Mouse (Mus musculus) large intestine, adult 2 months (tissue): ENCODE data around the gene Hsf2bp. TPM values are rescaled to one million over a fixed set of nuclear protein-coding genes. Genes with fewer than 3 reads are reported as not detected.

ENCODE experiments used
- DNase-seq: peaks from one replicate; pipeline ENCODE4 v3.0.0-alpha.2; 2012; ENCODE audit warnings: low read depth, low spot score
- WGBS: fragments of 180-500 bp; shearing (Covaris S2); methylation state at CpG from one replicate; pipeline ENCODE4 v1.1.7; 2018; 5-methylcytosine and 5-hydroxymethylcytosine counted together
- polyA plus RNA-seq: library from polyadenylated mRNA; depleted of rRNA; stranded (reverse); fragments of >200 nt; gene quantifications from 2 replicates; pipeline ENCODE4 v1.2.3, GENCODE M21; 2012

Hsf2bp gene
- polyA plus RNA-seq, 1 experiment, result 0.68 TPM

DNA sequence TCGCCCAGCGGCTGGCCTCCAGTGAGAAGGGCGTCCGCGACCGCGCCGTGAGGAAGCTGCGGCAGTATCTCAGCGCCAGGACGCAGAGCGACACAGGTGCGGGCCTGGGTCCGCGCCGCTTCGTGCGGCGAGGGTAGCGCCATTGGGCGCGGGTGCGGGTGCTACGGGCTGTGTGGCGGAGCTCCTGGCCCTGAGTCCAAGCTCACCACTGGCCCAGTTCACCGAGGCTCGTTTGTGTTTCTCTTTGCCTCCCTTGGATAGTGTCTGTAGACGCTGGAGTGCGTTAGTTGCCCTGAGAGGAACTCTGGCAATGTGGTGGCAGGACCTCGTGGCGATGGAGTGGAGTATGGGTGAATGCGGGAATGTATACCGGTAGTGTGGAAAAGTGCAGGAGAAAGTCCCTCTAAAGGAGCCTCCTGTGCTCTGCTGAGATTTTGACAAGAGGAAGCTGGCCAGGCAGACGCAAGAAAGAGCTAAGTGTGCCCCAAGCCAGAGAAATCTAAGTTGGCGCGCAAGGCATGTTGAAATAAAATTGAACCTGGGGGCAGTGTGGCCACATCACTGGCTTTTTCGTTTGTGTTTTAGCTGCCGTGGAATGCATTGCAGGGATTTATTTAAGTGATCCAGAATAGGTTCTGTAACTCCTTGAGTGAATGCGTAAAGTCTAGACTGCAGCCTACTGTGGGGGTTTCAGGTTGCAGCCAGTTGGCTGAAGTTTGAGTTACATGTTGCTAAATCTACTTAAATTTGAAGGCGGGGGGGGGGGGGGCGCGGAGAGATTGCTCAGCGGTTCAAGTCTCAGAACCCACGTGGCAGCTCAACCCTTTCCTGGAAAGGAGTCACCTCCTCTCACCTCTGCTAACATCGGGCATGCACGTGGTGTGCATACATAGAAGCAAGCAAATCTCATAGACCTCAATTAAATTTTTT, 625 bp upstream of the Hsf2bp start:
- no peak for DNase-seq
- under 1% methylated on average over 46 of the region's 46 CpGs for WGBS

DNA sequence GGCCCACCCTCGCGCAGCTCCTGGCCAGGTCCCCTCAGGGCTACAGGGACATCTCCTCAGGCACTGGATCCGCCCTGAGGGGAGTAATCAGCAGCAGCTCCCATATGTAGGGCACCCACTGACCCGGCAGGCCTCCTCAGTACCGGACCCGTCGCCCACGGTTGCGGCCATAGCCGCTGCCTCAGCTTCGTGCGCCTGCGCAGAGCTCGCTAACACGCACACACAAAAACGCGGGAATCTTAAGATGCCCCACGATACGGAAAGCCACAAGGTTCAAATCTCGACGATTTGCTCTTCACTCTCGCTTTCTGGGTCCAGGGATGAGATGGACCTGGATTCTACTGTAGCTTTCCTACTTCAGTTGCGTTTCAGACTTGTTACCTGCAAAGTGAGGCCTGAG, 1.8 kb downstream of the Hsf2bp start:
- DNase-seq, result no peak
- 92% methylated on average over 23 of the region's 23 CpGs for WGBS

DNA sequence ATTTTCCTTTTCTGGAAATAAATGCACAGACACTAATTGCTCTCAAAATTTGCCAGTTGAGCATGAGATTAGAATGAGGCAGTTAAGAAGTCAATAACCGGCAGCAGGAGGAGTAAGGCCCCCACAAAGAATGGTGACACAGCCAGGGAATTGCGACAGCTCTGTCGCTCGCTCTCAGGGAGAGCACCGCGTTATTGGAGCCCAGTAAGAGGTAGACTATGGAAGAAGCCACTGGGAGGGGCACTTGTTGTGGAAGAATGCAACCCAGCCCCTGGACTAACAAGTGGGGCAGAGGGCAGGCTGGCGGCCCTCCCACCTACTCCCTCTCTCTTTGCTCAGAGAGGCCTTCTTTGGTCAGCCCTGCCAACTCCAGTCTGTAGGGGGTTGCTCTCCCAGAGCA, 4.5 kb downstream of the Hsf2bp start:
- DNase-seq, result no peak
- WGBS, result 58% methylated on average over 7 of the region's 7 CpGs

DNA sequence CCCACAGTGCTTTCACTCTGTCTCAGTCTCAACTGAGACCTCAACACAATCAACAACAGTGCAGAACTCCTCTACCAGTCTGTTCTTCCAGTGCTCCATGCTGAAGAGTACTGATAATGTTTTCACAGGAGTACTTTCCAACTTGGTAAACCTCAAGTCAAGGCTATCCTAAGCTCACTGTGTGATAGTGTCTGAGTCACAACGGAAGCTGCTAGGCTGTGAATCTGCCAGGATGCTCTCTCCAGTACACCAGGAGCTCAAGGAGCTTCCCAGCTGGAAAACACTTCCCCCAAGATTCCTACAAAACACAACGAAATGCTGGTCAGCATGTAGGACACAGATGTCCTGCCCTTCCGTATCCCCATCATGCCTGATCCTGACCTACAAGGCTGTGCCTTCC, 7.8 kb downstream of the Hsf2bp start:
- WGBS, result 78% methylated on average over 3 of the region's 3 CpGs
- DNase-seq, result no peak

DNA sequence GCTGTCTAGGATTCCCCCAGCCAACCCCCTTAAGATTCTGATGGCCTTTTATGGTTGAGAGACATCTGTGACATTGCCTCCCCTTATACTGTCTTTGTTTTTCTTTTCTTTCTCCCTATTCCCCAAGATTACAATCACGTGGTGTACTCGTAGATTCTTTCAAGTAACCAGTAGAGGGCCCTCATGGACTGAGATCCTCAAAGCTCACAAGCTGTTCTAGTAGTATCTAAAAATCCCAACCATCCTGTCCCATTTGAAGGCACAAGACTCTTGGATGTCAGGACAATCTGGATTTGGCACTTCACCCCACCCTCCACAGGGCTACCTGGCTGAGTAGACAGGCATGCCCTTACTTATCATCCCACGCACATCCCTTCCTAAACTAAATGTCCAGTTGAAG, 8.5 kb downstream of the Hsf2bp start:
- 28% methylated on average over 3 of the region's 3 CpGs for WGBS
- no peak for DNase-seq

DNA sequence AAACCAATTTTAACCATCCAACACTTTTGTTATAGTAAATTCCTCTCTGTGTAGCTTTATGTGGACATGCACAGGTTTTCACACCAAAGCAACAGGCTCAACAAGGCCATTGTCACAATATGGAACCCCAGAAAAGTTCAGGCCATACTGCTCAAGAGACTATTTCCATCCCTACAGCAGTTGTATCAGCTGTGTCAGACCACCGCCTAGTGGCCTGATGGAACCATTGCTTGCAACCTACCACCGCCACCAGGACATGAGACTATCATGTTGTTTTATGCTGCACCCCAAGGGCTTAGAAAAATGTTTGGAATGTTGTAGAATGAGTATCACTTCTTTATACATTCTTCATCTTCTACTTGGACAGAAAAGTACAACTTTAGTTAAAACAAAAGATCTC, 10.8 kb downstream of the Hsf2bp start:
- WGBS, result 10% methylated on average over 2 of the region's 2 CpGs
- no peak for DNase-seq

DNA sequence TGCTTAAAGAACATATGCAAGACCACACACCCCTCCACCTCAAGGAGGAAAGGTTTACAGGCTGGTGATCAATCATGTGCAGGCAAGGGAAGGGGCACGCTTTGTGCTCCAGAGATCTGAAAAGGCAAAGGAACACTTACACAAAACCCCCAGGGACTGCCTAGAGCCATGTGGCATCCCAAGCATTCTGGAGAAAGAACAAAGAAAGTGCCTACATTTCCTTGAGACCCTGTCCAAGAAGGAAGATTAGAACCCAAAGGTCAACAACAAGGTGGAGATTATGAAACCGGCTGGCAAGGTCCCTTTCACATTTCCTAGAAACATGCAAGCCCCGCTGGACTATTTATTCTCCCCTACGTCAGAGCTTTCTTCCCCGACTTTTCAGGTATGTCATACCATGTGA, 11.5 kb downstream of the Hsf2bp start:
- DNase-seq, result no peak
- 72% methylated on average over 5 of the region's 5 CpGs for WGBS

DNA sequence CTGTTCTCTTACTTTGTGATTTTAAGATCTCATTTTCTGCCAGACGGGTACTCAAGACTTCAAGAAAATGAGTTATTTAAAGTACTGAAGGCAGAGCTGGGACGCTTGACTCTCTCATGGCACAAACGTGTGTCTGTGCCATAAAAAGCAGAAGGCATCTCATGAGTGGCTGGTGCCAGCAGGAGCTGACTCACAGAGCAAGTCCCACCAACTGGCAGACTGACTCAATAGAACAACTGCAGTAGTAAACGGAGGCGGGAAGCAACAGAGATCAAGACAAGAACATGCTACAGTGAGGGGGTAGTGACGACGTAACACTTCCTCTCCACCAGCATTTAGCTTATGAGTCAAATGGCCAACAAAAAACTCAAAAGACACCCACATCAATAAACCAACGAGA, 13.1 kb downstream of the Hsf2bp start:
- WGBS, result 49% methylated on average over 8 of the region's 8 CpGs
- no peak for DNase-seq

DNA sequence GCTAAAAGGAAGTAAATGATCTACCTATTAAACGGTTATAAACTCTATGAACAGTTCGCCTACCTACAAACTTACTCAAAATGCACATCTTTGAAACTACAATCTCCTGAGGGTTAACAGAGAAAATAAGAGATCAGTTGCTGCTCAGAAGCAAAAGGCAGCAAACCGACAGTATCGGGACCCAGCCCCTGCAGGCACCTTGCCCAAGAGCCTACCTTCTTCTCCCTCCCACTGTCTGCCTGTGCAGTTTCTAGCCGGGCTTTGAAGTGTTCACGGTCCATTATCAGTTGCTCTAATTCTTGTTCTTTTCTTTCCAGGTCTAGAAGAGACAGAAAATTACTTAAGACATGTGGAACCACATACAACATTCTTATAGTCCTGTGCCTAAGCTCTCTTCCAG, 13.6 kb downstream of the Hsf2bp start:
- WGBS, result 58% methylated on average over 6 of the region's 6 CpGs
- DNase-seq, result no peak

DNA sequence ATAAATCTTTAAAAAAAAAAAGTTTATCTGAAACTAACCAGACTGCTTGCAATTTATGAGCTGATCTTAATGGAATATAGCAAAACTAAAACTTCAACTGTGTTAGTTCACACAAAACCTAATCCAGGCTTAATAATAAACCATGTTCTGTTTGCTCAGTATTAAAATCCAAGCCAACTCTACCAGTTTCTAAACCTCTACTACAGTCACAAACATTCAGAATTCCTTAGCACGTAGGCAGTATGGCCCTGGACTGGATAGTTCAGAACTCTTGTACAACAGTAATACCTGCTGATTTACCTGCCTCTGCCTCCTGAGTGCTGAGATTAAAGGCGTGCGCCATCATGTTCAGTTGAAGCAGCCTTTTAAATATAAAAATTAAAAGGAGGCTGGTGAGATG, 14.2 kb downstream of the Hsf2bp start:
- no peak for DNase-seq
- WGBS, result 85% methylated on average over 3 of the region's 3 CpGs

DNA sequence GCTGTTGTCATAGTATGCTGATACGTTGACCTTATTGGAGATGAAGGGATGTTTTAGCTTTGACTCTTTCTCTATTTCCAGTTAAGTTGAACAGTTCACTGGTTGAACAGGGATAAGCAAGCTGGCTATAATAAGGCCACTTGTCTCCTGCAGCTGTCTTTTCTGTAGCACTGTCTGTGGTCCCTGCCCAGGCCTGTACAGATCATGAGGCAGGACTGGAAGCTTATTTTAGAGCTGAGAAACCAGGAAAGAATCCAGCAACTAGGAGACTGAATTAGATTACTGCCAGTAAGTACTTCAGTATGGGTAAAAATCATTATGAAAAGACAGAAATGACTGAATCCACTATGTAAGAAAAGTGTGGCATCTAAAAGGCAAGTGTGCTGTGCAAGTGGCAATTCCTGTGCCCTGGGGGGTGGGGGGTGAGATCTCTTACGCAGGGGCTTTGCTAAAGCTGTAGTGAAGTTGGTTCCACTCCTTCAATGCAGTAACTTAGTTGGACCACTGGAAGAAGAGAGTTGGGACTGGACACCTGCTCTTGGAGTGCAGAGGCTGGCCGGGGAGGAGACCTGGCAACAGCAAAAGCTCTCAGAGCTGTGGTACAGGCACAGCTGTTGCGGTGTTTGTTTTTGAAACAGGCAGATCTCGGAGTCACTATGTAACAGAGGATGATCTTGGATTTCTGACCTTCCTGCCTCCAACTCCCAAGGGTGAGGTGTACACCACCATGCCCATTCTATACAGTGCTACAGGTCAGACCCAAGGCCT, 17.8 kb downstream of the Hsf2bp start:
- no peak for DNase-seq
- WGBS, result 66% methylated on average over 5 of the region's 5 CpGs

DNA sequence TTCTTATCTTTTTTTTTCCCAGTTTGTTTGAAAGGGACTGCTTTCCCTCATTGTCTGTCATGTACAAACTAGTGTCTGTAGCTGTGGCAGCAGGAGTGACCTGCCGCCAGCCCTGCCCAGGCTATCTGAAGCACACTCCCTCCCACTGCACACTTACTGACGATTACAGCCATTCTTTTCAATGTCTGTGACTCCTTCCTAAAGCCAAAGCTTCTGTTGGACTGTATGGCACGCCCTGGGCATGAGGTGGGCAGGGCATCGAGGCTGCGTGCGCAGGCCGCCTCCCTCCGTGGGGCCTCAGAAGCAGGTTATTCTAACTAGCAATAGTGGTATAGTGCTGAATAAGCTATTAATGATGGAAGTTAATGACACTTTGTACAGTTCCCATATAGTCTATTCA, 19.7 kb downstream of the Hsf2bp start:
- no peak for DNase-seq
- WGBS, result 81% methylated on average over 8 of the region's 8 CpGs

DNA sequence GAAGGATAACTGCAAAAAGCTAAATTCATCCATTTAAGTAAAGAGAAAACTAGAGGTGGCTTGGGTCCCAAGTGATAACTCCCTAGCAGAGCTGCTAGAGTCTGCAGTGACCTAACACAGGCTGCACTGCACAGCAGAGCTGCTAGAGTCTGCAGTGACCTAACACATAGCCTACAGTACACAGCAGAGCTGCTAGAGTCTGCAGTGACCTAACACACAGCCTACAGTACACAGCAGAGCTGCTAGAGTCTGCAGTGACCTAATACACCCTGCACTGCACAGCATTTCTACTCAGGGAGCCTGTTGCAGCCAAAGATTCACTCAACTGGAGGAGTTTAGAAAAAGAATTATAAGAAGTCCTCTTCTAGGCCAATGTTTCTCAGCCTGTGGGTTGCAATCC, 22.5 kb downstream of the Hsf2bp start:
- no peak for DNase-seq

DNA sequence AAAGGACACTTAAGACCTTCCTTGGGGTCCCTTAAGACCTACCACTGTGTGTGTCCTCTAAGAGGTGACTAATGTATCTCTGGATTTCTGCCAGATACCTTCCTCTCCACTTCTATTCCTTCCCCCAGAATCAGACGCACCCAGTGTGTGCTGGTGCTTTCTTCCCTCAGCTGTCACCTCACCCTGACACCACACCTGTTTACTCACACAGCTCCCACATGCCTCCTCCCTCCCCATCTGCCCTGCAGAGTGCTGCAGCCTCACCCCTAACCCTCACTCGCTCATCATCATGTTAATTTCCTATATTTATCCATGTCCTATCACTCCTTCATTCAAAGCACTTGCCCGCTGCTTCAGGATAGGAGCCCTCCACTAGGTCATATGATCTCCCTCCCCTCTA, 23.9 kb downstream of the Hsf2bp start:
- 43% methylated on average over 3 of the region's 3 CpGs for WGBS
- DNase-seq, result no peak

DNA sequence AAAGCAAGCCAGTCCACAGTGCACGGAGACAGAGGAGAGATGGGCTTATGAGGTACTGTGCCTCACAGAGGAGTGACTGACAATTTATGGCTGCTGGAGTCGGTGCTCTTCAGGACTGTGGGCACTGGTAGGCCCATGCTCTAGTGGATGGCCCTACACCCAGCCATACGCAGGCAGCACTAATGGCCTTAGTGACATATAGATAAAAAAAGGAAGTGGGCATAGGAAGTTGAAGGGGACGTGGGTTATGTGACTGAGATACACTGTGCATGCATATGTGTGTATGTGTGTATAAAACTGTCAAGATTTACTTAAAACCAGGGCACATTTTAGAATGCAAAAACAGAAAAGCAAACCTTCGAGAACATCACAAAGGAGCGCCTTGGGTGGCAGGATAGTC, 24.5 kb downstream of the Hsf2bp start:
- WGBS, result 82% methylated on average over 6 of the region's 6 CpGs
- DNase-seq, result no peak

DNA sequence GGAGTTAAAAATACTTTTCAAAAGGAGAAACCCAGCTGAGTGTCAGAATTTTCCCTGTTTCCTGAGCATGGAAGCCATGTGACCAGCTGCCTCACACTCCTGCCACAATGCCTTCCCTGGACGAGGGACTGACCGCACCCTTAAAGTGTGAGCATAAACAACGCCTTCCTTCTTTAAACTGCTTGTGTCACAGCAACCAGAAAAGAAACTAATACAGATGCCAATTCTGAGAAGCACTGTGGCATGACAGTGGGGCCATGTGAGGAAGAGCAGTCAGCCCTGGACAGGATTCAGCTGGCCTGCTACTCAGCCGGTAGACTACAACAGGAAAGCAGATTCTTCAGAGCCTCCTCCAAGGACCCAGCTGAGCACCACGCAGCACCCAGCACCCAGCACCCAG, 29.3 kb downstream of the Hsf2bp start:
- WGBS, result 52% methylated on average over 5 of the region's 5 CpGs
- DNase-seq, result no peak

DNA sequence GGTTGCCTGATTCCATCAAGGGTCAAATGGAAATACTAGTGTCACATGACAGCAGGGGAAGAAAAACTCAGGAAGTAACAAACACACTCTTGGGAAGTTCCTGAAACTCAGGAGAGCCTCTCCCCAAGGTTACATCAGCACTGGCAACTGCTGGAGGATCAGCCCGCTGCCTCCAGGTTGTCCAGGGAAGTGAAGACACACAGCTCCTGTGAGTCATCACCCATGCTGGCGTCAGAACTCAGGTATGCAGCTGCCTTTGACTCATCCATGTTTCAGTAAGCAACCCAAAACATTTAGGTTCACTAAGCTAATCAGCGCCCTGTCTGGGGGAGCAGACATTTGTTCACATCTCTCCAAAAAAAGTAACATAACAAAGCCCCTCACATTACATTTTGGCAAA, 32.9 kb downstream of the Hsf2bp start:
- no peak for DNase-seq
- WGBS, result 88% methylated on average over 3 of the region's 3 CpGs

DNA sequence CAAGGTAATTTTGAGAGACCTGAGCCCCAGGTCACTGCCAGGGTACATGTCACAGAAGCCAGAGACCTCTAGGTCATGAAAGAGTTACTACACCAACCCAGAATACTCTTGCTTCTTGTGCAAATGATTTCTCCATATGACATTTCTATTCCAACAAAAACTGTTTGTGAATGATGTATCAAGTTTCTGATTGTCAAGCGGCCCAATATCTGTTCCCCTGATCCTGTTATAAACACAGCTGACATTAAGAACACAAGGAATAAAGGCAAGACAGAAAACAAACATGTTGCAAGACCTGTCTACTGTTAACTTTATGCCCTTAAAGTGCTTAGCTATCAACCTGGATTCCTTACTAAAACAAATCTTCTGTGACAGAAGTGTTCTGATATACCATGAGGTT, 37.8 kb downstream of the Hsf2bp start:
- no peak for DNase-seq
- 87% methylated on average over 1 of the region's 1 CpGs for WGBS

DNA sequence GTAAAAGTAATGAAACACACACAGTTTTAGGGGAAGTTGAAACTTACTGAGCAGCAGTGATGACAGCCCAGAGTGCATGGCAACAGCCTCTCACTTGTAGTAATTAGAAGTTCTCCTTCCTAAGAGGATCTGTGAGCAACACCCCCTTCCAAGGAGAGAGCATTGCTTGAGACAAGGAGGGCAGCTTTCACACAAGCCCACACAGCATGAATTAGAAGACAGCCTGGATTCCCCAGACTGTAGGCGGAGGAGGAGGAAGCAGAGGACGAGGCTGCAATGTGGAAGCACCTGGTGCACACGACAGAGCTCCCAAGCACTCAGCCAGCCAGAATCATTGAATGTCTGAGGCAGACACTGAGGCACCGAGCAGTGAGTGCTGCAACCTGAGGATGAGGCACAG, 39.8 kb downstream of the Hsf2bp start:
- no peak for DNase-seq
- 77% methylated on average over 4 of the region's 4 CpGs for WGBS

DNA sequence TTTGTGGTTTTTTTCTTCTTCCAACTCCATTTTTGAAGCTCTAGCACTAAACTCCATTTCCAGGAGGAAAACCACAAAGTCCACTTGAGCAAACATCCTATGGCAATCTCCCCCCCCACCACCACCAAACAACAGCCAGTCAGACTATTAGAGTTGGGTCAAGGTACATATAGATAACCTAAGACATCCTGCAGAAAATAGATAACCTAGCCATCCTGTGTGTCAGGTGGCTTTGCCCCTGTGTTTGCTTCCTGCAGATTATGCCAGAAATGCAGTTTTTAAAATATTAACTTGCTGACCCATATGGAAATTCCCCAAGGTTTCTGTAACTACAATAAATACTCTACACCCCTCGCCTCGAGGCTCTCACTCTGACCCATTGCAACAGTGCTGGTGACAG, 40.4 kb downstream of the Hsf2bp start:
- DNase-seq, result no peak
- WGBS, result 61% methylated on average over 2 of the region's 2 CpGs

DNA sequence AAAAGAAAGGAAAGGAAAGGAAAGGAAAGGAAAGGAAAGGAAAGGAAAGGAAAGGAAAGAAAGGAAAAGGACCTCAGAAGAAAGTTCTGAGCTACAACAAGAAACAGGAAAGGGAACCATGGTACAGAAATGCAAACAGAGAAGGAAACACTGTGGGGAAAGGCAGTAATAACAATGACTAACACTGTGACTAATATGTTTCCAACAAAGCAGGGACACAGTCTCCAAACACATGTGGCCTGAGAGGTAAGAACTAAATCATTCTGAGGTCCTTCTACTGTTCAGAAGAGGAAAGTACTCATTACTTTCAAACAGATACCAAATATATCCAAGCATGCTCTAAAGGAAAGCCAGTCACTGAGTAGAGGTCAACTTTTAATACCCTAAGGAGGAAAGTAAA, 42.0 kb downstream of the Hsf2bp start:
- no peak for DNase-seq
